Mouse (Mus musculus): Measurements from ENCODE around the gene Arid5a.

DNA sequence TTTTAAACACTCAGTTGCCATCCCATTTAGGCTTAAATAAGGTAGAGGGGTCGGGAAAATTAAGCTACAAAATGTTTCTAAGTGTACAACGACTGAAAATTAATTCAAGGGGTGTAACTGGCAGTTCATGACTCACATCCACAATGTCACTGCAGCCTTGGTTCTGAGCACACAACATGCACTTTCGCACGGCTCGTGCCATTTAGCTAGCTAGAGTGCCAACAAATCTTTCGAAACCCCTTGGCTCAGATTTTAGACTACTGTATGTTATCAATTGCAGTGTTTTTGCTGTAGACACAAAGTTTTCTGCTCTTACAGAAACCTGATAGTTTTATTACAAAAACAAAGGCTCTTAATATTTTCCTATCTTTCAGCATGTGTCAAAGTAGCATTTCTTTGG is 63.4 kb downstream of the Arid5a start:
- TF ChIP-seq CTCF (conservative IDR thresholded peaks at IDR 0.05; ENCODE audit: insufficient read depth, insufficient read length, low read depth, low read length) (no peak), POLR2A (IDR thresholded peaks at IDR 0.05; ENCODE audit: low read depth, low read length) (no peak)

Data from kidney, adult 2 months (tissue).